Mouse (Mus musculus): ENCODE measurements around the gene Akr1d1. TPM values are rescaled to one million over a fixed set of nuclear protein-coding genes. Genes with fewer than 3 reads are reported as not detected.

The Akr1d1 gene
- polyA plus RNA-seq, 1 experiment from 2014 or later = 0.21 TPM

DNA sequence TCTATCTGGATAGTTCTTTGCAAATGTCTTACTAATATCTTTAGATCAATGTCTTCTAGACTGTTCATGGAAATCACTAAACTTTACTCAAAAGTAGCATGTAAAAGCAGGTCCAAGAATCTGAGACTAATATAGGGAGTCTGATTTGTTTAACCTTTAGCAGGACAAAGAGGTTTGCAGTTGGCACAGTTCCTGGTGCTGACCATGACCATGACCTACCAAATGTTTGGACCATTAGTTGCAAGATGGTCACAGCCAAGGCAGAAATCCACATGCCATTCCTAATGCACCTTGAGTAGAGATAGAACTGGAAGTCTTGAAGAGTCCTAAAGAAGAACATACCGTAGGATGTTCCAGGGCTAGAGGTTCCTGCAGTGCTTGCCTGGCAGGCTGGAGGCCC is 37.4 kb downstream of the Akr1d1 start:
- ATAC-seq (ENCODE audit: insufficient number of reproducible peaks, low FRiP score, low TSS enrichment, low read depth) = no peak
- no peak overlapping the region for H3K9ac ChIP-seq
- no peaks in the 10 kb centered on the region for H3K27me3 ChIP-seq
- no peaks in the 10 kb centered on the region for H3K4me1 ChIP-seq
- no peaks in the 10 kb centered on the region for H3K36me3 ChIP-seq
- H3K27ac ChIP-seq (replicated peaks) = no peak overlapping the region
- no peak overlapping the region for H3K4me3 ChIP-seq (replicated peaks)
- no peak overlapping the region for H3K4me2 ChIP-seq (replicated peaks)
- 92% methylated on average over 1 of the region's 1 CpGs for WGBS
- no peaks in the 10 kb centered on the region for H3K9me3 ChIP-seq (replicated peaks)

DNA sequence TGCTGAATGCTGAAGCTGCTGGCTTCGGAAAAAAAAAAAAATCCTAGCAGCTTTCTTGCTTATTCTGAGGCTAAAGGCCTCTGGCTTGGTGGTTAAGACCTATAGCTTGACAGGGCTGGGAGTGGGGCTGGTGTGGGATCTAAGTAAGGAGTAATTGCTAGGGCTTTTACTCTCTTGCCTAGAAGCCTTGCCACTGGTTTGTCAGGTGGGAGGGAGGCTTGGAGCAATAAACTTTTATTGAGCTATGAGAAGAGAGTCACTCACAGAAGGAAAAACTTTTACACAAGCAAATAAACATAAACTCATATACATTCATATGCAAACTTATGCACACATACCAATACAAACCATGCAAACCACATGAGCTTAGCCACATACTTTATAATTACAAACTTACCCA is 42.0 kb downstream of the Akr1d1 start:
- Histone ChIP-seq H3K27ac (replicated peaks) (peak overlapping the region; percentile 39; the same call in 1 of the 2 replicates), H3K4me3 (replicated peaks) (no peak overlapping the region), H3K4me2 (replicated peaks) (no peak overlapping the region), H3K9me3 (replicated peaks) (no peaks in the 10 kb centered on the region), H3K4me1 (no peaks in the 10 kb centered on the region), H3K27me3 (no peaks in the 10 kb centered on the region), H3K9ac (no peak overlapping the region), H3K36me3 (no peaks in the 10 kb centered on the region)
- ATAC-seq (ENCODE audit: insufficient number of reproducible peaks, low FRiP score, low TSS enrichment, low read depth) = no peak
- 72% methylated on average over 1 of the region's 1 CpGs for WGBS

DNA sequence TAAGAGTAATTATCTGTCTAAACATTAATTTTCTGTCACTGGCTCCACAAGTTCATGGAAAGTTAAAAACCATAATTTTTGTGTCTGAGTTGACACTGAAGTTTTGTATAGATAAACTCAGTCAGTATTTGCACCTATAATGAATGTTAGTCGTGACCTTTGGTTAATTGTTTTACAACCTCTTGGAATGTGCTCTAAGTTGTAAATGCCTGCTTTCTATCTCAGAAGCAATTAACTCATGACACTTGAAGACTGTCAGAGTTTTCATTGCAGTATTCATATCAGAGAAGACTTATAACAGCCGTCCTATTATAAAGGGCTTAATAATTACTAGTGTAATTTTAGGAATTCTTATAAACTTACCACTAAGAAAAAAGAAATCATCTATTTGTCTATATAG is 43.0 kb downstream of the Akr1d1 start:
- WGBS = 68% methylated on average over 2 of the region's 2 CpGs
- H3K9ac ChIP-seq = no peak overlapping the region
- ATAC-seq (ENCODE audit: insufficient number of reproducible peaks, low FRiP score, low TSS enrichment, low read depth) = no peak
- H3K27ac ChIP-seq (replicated peaks) = no peak overlapping the region
- no peak overlapping the region for H3K4me2 ChIP-seq (replicated peaks)
- H3K4me1 ChIP-seq = no peaks in the 10 kb centered on the region
- H3K9me3 ChIP-seq (replicated peaks) = no peaks in the 10 kb centered on the region
- no peaks in the 10 kb centered on the region for H3K27me3 ChIP-seq
- no peak overlapping the region for H3K4me3 ChIP-seq (replicated peaks)
- H3K36me3 ChIP-seq = no peaks in the 10 kb centered on the region

DNA sequence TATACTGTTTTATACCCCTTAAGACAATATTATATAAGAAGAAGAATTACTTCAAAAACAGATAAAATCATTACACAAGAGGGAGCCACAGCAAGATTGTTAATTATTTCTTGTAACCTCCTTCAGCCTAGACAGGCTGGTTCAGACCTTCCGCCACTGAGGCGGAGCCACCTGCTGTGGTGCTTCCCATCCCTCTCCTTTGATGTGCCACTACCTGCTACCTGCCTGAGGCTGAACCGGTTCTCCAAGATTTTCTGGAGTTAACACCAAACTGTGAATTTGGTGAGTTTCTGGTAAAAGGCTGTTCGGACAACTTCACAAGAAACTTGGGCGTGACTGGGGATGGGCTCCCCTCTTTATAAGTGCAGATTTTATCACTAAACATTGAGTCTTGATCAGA is 50.5 kb downstream of the Akr1d1 start:
- WGBS = 49% methylated on average over 5 of the region's 5 CpGs
- Histone ChIP-seq H3K9me3 (replicated peaks) (no peaks in the 10 kb centered on the region), H3K27ac (replicated peaks) (no peak overlapping the region), H3K4me1 (no peaks in the 10 kb centered on the region), H3K4me2 (replicated peaks) (no peak overlapping the region), H3K27me3 (no peaks in the 10 kb centered on the region), H3K36me3 (no peaks in the 10 kb centered on the region), H3K4me3 (replicated peaks) (no peak overlapping the region), H3K9ac (no peak overlapping the region)
- ATAC-seq (ENCODE audit: insufficient number of reproducible peaks, low FRiP score, low TSS enrichment, low read depth) = no peak

DNA sequence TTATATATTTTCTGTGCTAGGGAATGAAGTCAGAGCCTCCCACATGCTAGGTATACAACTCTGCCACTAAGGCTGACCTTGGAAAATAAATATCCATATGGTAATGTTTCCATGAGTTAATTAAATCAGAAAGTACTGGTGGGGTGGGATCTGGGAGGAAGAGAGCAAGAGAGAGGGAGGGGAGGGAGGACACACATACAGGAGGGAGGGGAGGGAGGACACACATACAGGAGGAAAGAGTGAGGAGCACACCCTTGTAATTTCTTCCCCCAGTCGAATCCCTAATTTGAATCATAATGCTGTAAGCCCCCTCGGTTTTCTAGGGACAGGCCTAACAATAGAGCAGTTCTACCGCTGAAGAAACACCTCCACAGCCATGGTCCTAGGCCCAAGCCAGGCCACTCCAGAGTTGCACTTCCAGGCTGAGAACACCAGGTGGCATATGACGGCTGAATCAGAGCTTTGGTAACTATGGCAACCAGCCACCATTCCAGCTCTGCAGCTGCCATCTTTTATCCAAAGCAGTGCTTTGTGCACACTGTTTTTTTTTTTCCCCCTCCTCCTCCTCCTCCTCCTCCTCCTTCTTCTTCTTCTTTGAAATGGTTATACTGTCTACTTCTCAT is 59.5 kb downstream of the Akr1d1 start:
- no peak overlapping the region for H3K27ac ChIP-seq (replicated peaks)
- H3K9ac ChIP-seq = no peak overlapping the region
- WGBS = 31% methylated on average over 4 of the region's 4 CpGs
- no peak overlapping the region for H3K4me2 ChIP-seq (replicated peaks)
- no peak overlapping the region for H3K4me3 ChIP-seq (replicated peaks)
- ATAC-seq (ENCODE audit: insufficient number of reproducible peaks, low FRiP score, low TSS enrichment, low read depth) = peak; percentile 43; the same call in 1 of the 2 replicates
- no peaks in the 10 kb centered on the region for H3K27me3 ChIP-seq
- no peaks in the 10 kb centered on the region for H3K4me1 ChIP-seq
- no peaks in the 10 kb centered on the region for H3K36me3 ChIP-seq
- H3K9me3 ChIP-seq (replicated peaks) = no peaks in the 10 kb centered on the region

DNA sequence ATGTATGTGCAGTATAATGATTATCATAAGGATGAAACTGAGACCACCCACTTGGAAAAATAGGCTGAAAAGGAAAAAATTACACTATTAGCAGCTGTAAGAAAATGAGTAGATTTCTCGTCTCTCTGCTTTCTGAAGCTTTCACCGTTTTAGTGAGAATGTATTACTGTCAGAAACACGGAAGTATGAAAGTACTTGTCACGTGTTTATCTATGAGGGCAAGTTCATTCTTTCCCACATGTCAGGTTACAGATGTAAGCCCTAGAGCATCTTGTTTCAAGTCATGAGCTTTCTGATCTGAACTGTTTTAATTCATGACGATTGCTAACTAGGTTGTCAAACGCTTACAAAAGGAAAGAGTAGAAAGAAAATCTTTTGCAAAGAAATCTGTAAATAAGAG is 60.8 kb downstream of the Akr1d1 start:
- Histone ChIP-seq H3K27me3 (no peaks in the 10 kb centered on the region), H3K36me3 (no peaks in the 10 kb centered on the region), H3K9me3 (replicated peaks) (no peaks in the 10 kb centered on the region), H3K4me1 (no peaks in the 10 kb centered on the region), H3K9ac (no peak overlapping the region), H3K4me3 (replicated peaks) (no peak overlapping the region), H3K27ac (replicated peaks) (no peak overlapping the region), H3K4me2 (replicated peaks) (no peak overlapping the region)
- 62% methylated on average over 6 of the region's 6 CpGs for WGBS
- no peak for ATAC-seq (ENCODE audit: insufficient number of reproducible peaks, low FRiP score, low TSS enrichment, low read depth)

DNA sequence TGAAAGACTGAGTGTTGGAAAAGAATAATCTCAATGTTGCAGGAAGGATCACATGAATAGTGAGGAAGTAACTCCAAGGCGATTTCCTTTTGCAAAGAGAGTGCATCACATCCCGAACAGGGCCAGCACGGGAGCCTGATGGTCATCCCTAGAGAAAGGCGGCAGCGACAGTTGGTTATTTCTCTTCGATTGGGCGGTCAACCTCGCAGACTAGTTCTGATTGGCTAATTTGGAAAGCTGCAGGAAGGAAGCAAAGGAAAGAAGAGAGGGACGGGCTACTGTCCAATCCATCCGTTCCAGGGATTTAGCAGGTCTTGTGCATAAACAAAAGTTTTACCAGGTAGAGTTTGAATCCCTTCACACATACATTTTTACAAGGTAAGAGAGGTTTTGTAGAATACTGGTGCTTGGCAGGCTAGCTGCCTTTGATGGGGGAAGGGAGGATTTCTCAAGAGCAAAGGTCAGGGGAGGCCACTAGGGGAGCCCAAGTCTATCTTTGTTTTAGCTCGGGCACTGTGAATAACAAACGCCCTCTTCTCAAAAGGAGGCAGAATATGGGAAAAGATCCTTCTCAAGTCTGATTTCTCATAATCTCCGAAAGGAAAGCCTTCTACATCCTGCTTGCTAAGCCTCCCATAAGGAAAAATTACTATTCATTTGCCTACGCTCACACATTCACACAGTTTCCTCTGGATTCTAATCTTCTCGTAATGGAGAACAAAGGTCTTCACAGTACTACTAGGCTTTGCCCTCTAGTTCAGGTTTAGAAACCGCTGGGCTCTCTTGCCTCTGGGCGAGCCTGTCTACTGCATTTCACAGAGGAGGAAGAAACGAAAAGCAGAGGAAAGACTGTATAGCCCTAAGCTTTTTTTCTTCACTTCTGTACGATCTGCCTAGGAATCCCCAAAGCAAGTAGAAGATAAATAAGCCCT is 62.4 kb downstream of the Akr1d1 start:
- Histone ChIP-seq H3K36me3 (no peaks in the 10 kb centered on the region), H3K4me3 (replicated peaks) (no peak overlapping the region), H3K4me2 (replicated peaks) (no peak overlapping the region), H3K27ac (replicated peaks) (no peak overlapping the region), H3K9me3 (replicated peaks) (no peaks in the 10 kb centered on the region), H3K9ac (no peak overlapping the region), H3K4me1 (no peaks in the 10 kb centered on the region), H3K27me3 (no peaks in the 10 kb centered on the region)
- 46% methylated on average over 19 of the region's 19 CpGs for WGBS
- ATAC-seq (ENCODE audit: insufficient number of reproducible peaks, low FRiP score, low TSS enrichment, low read depth) = no peak

DNA sequence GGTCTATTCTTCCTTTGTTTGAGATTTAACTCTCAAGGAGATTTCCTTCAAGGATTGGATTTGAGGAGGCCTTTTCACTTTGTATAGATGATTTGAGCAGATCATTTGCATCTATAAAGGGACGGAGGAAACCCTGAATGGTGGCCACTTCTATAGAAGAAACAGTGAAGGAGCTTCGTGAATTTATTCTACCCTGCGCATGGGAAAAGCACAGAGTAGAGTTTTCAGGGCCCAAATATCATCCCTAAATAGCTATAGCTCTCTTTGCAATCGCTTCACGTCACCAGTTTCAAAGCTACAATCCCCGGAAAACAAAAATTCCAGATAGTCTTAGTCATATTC is 63.0 kb downstream of the Akr1d1 start:
- ATAC-seq (ENCODE audit: insufficient number of reproducible peaks, low FRiP score, low TSS enrichment, low read depth) = no peak

DNA sequence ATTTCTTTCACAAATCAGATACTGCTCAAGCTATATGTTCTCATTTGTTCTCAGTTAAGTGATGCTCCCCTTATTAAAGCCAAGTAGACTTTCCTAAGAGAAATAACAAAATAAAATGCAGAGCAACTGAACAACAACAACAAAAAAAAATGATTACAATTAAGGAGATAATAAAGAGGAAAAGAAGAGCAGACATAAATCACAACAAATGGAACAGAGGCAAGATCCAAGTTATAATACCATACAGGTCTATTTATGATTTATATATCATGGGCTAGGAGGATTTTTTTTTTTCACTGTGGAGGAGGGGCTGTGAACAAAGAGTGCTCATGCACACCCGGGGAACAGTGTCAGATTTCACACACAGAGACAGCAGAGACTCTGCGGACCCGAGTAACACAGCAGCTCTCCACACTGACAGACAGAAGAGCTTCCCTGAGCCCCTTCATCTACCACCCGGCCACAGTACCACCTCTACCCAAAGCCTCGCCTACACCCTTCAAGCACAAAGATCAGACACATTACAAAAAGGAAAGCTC is 63.6 kb downstream of the Akr1d1 start:
- Histone ChIP-seq H3K4me1 (no peaks in the 10 kb centered on the region), H3K27me3 (no peaks in the 10 kb centered on the region), H3K36me3 (no peaks in the 10 kb centered on the region), H3K4me3 (replicated peaks) (no peak overlapping the region), H3K27ac (replicated peaks) (no peak overlapping the region), H3K9ac (no peak overlapping the region), H3K4me2 (replicated peaks) (no peak overlapping the region), H3K9me3 (replicated peaks) (no peaks in the 10 kb centered on the region)
- 21% methylated on average over 5 of the region's 5 CpGs for WGBS
- ATAC-seq (ENCODE audit: insufficient number of reproducible peaks, low FRiP score, low TSS enrichment, low read depth) = no peak

More for the DNA sequence above, 63.0 kb downstream of the Akr1d1 start:
- Histone ChIP-seq H3K9ac (no peak overlapping the region), H3K4me1 (no peaks in the 10 kb centered on the region), H3K27me3 (no peaks in the 10 kb centered on the region), H3K4me3 (replicated peaks) (no peak overlapping the region), H3K4me2 (replicated peaks) (no peak overlapping the region), H3K9me3 (replicated peaks) (no peaks in the 10 kb centered on the region), H3K36me3 (no peaks in the 10 kb centered on the region), H3K27ac (replicated peaks) (no peak overlapping the region)
- 49% methylated on average over 6 of the region's 6 CpGs for WGBS

DNA sequence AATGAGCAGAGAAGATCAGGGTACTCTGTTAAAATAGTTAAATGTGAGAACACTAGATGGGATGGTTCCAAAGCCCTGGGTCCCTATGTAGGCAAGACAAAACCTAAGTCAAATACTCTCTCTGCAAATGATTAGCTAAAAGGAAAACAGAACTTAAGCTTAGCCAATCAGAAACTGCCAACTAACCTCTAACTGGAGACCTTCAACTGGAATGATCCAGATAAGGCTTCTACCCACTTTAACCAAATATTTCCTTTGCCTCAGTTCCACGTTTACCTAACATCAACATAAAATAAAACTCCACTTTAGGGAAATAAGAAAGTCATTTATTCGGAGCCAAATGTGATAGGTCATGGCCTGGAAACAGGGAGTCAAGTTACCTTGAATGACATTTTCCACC is 67.1 kb downstream of the Akr1d1 start:
- no peaks in the 10 kb centered on the region for H3K4me1 ChIP-seq
- WGBS = 39% methylated on average over 2 of the region's 2 CpGs
- no peak for ATAC-seq (ENCODE audit: insufficient number of reproducible peaks, low FRiP score, low TSS enrichment, low read depth)
- H3K9me3 ChIP-seq (replicated peaks) = no peaks in the 10 kb centered on the region
- H3K9ac ChIP-seq = no peak overlapping the region
- H3K4me2 ChIP-seq (replicated peaks) = no peak overlapping the region
- no peak overlapping the region for H3K4me3 ChIP-seq (replicated peaks)
- no peaks in the 10 kb centered on the region for H3K36me3 ChIP-seq
- no peaks in the 10 kb centered on the region for H3K27me3 ChIP-seq
- no peak overlapping the region for H3K27ac ChIP-seq (replicated peaks)

DNA sequence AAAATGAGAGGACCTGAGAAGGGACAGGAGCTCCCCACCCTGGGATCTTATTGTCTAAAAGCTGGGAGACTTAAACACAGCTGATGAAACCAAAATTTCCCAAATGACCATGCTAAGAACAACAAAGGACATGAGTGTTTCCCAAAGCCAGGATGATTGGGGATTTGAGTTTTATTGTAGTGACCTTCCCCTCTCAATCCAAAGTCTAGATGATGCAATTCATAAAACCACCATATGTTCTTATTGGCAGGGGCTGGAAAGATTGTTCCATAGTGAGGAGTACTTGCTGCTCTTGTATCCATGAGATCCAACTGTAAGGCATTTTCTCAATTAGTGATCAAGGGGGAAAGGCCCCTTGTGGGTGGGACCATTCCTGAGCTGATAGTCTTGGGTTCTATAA is 68.1 kb downstream of the Akr1d1 start:
- Histone ChIP-seq H3K4me2 (replicated peaks) (no peak overlapping the region), H3K4me1 (no peaks in the 10 kb centered on the region), H3K27me3 (no peaks in the 10 kb centered on the region), H3K27ac (replicated peaks) (no peak overlapping the region), H3K36me3 (no peaks in the 10 kb centered on the region), H3K4me3 (replicated peaks) (no peak overlapping the region), H3K9ac (no peak overlapping the region), H3K9me3 (replicated peaks) (no peaks in the 10 kb centered on the region)
- ATAC-seq (ENCODE audit: insufficient number of reproducible peaks, low FRiP score, low TSS enrichment, low read depth) = no peak
